Mouse (Mus musculus): ENCODE data around the gene Dab1.

DNA sequence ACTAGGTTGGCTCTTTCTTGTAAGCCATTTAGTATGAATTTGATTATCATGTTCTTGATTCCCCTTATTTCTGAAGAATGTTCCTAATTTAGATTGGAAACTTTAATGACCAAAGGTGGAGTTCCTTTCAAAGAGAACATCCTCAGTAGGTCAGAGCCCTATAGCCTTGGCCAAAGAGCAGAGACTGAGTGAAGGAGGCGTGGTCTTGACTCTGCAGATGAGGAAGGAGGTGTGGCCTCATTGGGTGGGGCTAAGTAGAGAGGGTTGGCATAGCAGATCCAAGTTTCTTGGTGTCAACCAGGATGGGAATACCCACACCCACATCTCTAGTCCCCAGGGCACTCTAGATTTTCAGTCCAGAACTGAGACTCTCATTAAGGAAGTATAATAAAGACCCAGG is 846.4 kb downstream of the Dab1 start:
- TF ChIP-seq POLR2A (IDR thresholded peaks at IDR 0.05; ENCODE audit: borderline replicate concordance, insufficient read depth, low read length), result no peak
- TF ChIP-seq CTCF (IDR thresholded peaks at IDR 0.05; ENCODE audit: borderline replicate concordance, insufficient read depth, low read depth, low read length), result no peak
